Comparison of ENCODE assay signal across 9 mouse cellular contexts in genomic region chr11:101616948-101617767, GRCm38 (mm10). TPM values are rescaled to one million over a fixed set of nuclear protein-coding genes. Genes with fewer than 3 reads are reported as not detected.
A peak's percentile ranks its signal among the peaks of the same experiment; 100 is the strongest.
DNase-seq lines count a peak whose midpoint lies in the region; ATAC-seq and TF ChIP-seq lines count a peak whose summit lies in the region.
"Had no signal": no experiment of that assay in that cellular context is flagged by ENCODE, and none has a peak within 500 bp of the region (broad histone marks: within the 10 kb centered on the region; RNA-seq: fewer than 3 reads in every experiment).

No protein-coding gene starts in this region.

- TF ChIP-seq EP300 in liver, postnatal 0 days (IDR thresholded peaks at IDR 0.05; ENCODE audit: low read depth): no peak

- TF ChIP-seq CTCF in brain, embryonic 14.5 days (IDR thresholded peaks at IDR 0.05; ENCODE audit: borderline replicate concordance, extremely low read depth, insufficient read depth, insufficient read length): no peak
- TF ChIP-seq CTCF in liver, postnatal 0 days (IDR thresholded peaks at IDR 0.05; ENCODE audit: low read depth): no peak
- TF ChIP-seq CTCF in cerebellum, adult 2 months (IDR thresholded peaks at IDR 0.05; ENCODE audit: borderline replicate concordance, insufficient read depth, low read depth, low read length): no peak

- DNase-seq in cerebellum, postnatal 10 days: peak; percentile 63 to 67
- peak; percentile 89 for DNase-seq in brain, embryonic 14.5 days (ENCODE audit: low read depth)
- peak; percentile 19 for DNase-seq in hindbrain, embryonic 11.5 days (ENCODE audit: low spot score)
- peak; percentile 23 for DNase-seq in liver, postnatal 0 days
- no peak for DNase-seq in cerebellum, adult 2 months
- no peak for DNase-seq in left cerebral cortex, postnatal 10 days (ENCODE audit: extremely low spot score in 1 of 2, low spot score in 2 of 2)
- no peak for DNase-seq in B cell, adult 2 months

- no peak for TF ChIP-seq POLR2A in brain, embryonic 14.5 days (IDR thresholded peaks at IDR 0.05; ENCODE audit: borderline replicate concordance, extremely low read depth, insufficient read depth, insufficient read length, poor library complexity, severe bottlenecking)
- no peak for TF ChIP-seq POLR2A in cerebellum, adult 2 months (IDR thresholded peaks at IDR 0.05; ENCODE audit: borderline replicate concordance, insufficient read depth, low read length)

- H3K27ac ChIP-seq in hindbrain, embryonic 11.5 days (ENCODE audit: low read depth, low read length): no peak overlapping the region
- no peak overlapping the region for H3K27ac ChIP-seq in liver, postnatal 0 days (ENCODE audit: low read depth)
- no peak overlapping the region for H3K27ac ChIP-seq in cerebellum, adult 2 months (ENCODE audit: insufficient read depth, low read length)

- no peaks in the 10 kb centered on the region for H3K36me3 ChIP-seq in hindbrain, embryonic 11.5 days (ENCODE audit: control insufficient read depth, insufficient read depth, low read length)
- no peaks in the 10 kb centered on the region for H3K36me3 ChIP-seq in liver, postnatal 0 days (replicated peaks; ENCODE audit: insufficient read depth, low read length)

- ATAC-seq in cerebellum, adult (ENCODE audit: insufficient number of reproducible peaks, low FRiP score, low TSS enrichment): no peak
- no peak; the same call in 1 of the 2 replicates for ATAC-seq in hindbrain, embryonic 11.5 days (ENCODE audit: low FRiP score)
- ATAC-seq in liver, postnatal 0 days: no peak

- H3K27me3 ChIP-seq in hindbrain, embryonic 11.5 days (ENCODE audit: control insufficient read depth, insufficient read depth, low read length): no peaks in the 10 kb centered on the region
- H3K27me3 ChIP-seq in liver, postnatal 0 days (ENCODE audit: insufficient read depth, low read length): peaks cover 7% of the 10 kb centered on the region; the same call in 1 of the 2 replicates
- no peaks in the 10 kb centered on the region for H3K27me3 ChIP-seq in cerebellum, adult 2 months (ENCODE audit: control insufficient read depth, insufficient read depth, low read length)

- H3K4me3 ChIP-seq in hindbrain, embryonic 11.5 days (ENCODE audit: low read depth, low read length): no peak overlapping the region
- no peak overlapping the region for H3K4me3 ChIP-seq in liver, postnatal 0 days (ENCODE audit: low read depth, low read length)
- no peak overlapping the region for H3K4me3 ChIP-seq in cerebellum, adult 2 months (replicated peaks; ENCODE audit: insufficient read depth, low read depth, low read length)

- H3K4me1 ChIP-seq in hindbrain, embryonic 11.5 days (replicated peaks; ENCODE audit: control insufficient read depth, insufficient read depth, low read length): 0 out of 2 replicates have a peak, but pooled peaks cover 9% of the 10 kb centered on the region
- H3K4me1 ChIP-seq in liver, postnatal 0 days (ENCODE audit: insufficient read depth): no peaks in the 10 kb centered on the region
- no peaks in the 10 kb centered on the region for H3K4me1 ChIP-seq in cerebellum, adult 2 months (ENCODE audit: control insufficient read depth, insufficient read depth, low read length)

- peak overlapping the region; percentile 14 for H3K4me2 ChIP-seq in hindbrain, embryonic 11.5 days (replicated peaks; ENCODE audit: low read depth, low read length)
- H3K4me2 ChIP-seq in liver, postnatal 0 days (ENCODE audit: low read depth, low read length): no peak overlapping the region

- H3K9me3 ChIP-seq in hindbrain, embryonic 11.5 days (ENCODE audit: control insufficient read depth, low read length): no peaks in the 10 kb centered on the region
- H3K9me3 ChIP-seq in liver, postnatal 0 days (ENCODE audit: low read length): no peaks in the 10 kb centered on the region

- peak overlapping the region; percentile 31; the same call in 1 of the 2 replicates for H3K9ac ChIP-seq in hindbrain, embryonic 11.5 days (ENCODE audit: low read depth, low read length)
- H3K9ac ChIP-seq in liver, postnatal 0 days (replicated peaks): no peak overlapping the region

- intact Hi-C loops in left cerebral cortex, postnatal 10 days (cut with DNase I): no loop called here

- 21% methylated on average over 18 of the region's 18 CpGs for WGBS in hindbrain, embryonic 11.5 days
- 41% methylated on average over 18 of the region's 18 CpGs for WGBS in liver, postnatal 0 days (ENCODE audit: insufficient replicate concordance)
- WGBS in cerebellum, adult 2 months: 19% methylated on average over 18 of the region's 18 CpGs

RNA-seq across cellular contexts. Expression of gene Rdm1, which starts 9.8 kb away (rescaled TPM):
- 13.7 and 25.0 TPM in 2 replicates for polyA plus RNA-seq in brain, embryonic 14.5 days (2012; rRNA removed)
- polyA plus RNA-seq in hindbrain, embryonic 11.5 days (2014; fragmentation: Nextera tagmentation; extraction: Ambion mirVana): 34.5 and 35.5 TPM in 2 replicates
- 7.4 and 8.4 TPM in 2 replicates for polyA plus RNA-seq in liver, postnatal 0 days (2015; fragmentation: Nextera tagmentation; extraction: Ambion mirVana)
- 13.7 and 13.9 TPM in 2 replicates for polyA plus RNA-seq in cerebellum, adult 2 months (2012; rRNA removed)
- 1 to 10 TPM; 4.0 to 4.7 TPM for total RNA-seq in left cerebral cortex, postnatal 10 days (2021)

RNA-seq across cellular contexts. Expression of gene Gm11634, which starts 18.1 kb away (rescaled TPM):
- not detected in 2 replicates for polyA plus RNA-seq in brain, embryonic 14.5 days (2012; rRNA removed)
- not detected in 2 replicates for polyA plus RNA-seq in hindbrain, embryonic 11.5 days (2014; fragmentation: Nextera tagmentation; extraction: Ambion mirVana)
- not detected in 2 replicates for polyA plus RNA-seq in liver, postnatal 0 days (2015; fragmentation: Nextera tagmentation; extraction: Ambion mirVana)
- not detected in 2 replicates for polyA plus RNA-seq in cerebellum, adult 2 months (2012; rRNA removed)
- total RNA-seq in left cerebral cortex, postnatal 10 days (2021): not detected
- polyA plus RNA-seq: spleen, adult 2 months had no signal

RNA-seq across cellular contexts. Expression of gene Tmem106a, which starts 35.1 kb away (rescaled TPM):
- 3.6 and 5.3 TPM in 2 replicates for polyA plus RNA-seq in brain, embryonic 14.5 days (2012; rRNA removed)
- 3.4 and 3.5 TPM in 2 replicates for polyA plus RNA-seq in hindbrain, embryonic 11.5 days (2014; fragmentation: Nextera tagmentation; extraction: Ambion mirVana)
- 10.8 and 11.2 TPM in 2 replicates for polyA plus RNA-seq in liver, postnatal 0 days (2015; fragmentation: Nextera tagmentation; extraction: Ambion mirVana)
- 1.6 and 2.0 TPM in 2 replicates for polyA plus RNA-seq in cerebellum, adult 2 months (2012; rRNA removed)
- 1 to 10 TPM; 1.1 to 1.7 TPM for total RNA-seq in left cerebral cortex, postnatal 10 days (2021)

RNA-seq across cellular contexts. Expression of gene Arl4d, which starts 48.2 kb away (rescaled TPM):
- 18.9 and 42.0 TPM in 2 replicates for polyA plus RNA-seq in brain, embryonic 14.5 days (2012; rRNA removed)
- 14.1 and 14.2 TPM in 2 replicates for polyA plus RNA-seq in hindbrain, embryonic 11.5 days (2014; fragmentation: Nextera tagmentation; extraction: Ambion mirVana)
- 3.4 and 4.1 TPM in 2 replicates for polyA plus RNA-seq in liver, postnatal 0 days (2015; fragmentation: Nextera tagmentation; extraction: Ambion mirVana)
- polyA plus RNA-seq in cerebellum, adult 2 months (2012; rRNA removed): 14.5 and 16.6 TPM in 2 replicates
- 10 to 100 TPM; 25.3 to 26.0 TPM for total RNA-seq in left cerebral cortex, postnatal 10 days (2021)

Comparison
In these comparisons a context has a peak if more than half of its experiments do, and no peak if none do; other contexts are left out.
1. DNase-seq: peak in cerebellum, postnatal 10 days (2 of 2), brain, embryonic 14.5 days (single experiment), hindbrain, embryonic 11.5 days (single experiment) and liver, postnatal 0 days (single experiment); none in cerebellum, adult 2 months (0 of 2), left cerebral cortex, postnatal 10 days (0 of 2) and B cell, adult 2 months (0 of 2).